Mouse (Mus musculus) embryonic facial prominence, embryonic 11.5 days (tissue): ENCODE data around the gene Cox11. TPM values are rescaled to one million over a fixed set of nuclear protein-coding genes. Genes with fewer than 3 reads are reported as not detected.

Source experiments
- polyA plus RNA-seq: library from polyadenylated mRNA; unstranded; fragments of >200 nt; fragmentation: Nextera tagmentation; extraction: Ambion mirVana; gene quantifications from 2 replicates; pipeline ENCODE4 v1.2.1, GENCODE M21; 2014

Cox11 gene
- polyA plus RNA-seq, 1 experiment from 2014 or later: 30.5 TPM

Other genes with a start within 250 kb of the Cox11 start
- gene Hlf, start 247.3 kb upstream of the Cox11 start, polyA plus RNA-seq: 1.1 and 1.6 TPM in 2 replicates
- 35.1 and 38.2 TPM in 2 replicates for gene Stxbp4, start 89 bp upstream of the Cox11 start, polyA plus RNA-seq
- 20.6 and 22.1 TPM in 2 replicates for gene Tom1l1, start 50.2 kb downstream of the Cox11 start, polyA plus RNA-seq